Mouse (Mus musculus) T-cell, adult 2 months (primary cell): ENCODE data around the gene Cdc73.
"Not testable (repeated sequence)": the region's sequence is repeated elsewhere in the genome, so short reads cannot be mapped to it uniquely, and the experiment has no call there.

Experiments
- DNase-seq: peaks from one replicate; pipeline ENCODE4 v3.0.0; 2022; ENCODE audit warnings: low spot score

The Cdc73 gene

DNA sequence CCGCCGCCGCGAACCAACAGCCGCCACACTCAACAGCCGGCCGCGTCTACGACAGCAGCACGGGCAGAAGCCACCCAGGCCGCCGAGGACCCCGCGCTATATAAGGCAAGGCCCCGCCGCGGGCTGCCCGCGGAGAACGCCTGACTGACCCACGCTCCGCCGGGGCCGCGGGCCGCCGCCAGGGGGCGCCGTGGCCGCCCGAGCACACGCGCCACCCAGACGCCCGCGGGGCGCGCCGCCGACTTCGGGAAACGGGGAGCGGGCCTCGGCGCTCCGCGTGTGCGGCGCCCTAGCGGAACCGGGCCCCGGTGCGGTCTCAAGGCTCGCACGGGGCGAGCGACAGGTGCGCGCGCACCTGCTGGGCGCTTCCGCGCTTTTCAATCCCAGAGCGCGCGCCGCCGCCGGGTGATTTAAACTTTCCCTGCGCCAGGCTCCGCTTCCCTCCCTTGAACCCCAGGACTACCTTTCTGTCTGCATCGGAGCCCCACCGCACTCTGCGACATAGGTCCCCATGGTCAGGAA is at the start of gene Cdc73:
Cdc73 (minus strand) TSS at position 153 of the 522 bp plus-strand sequence.
- peak; percentile 93 for DNase-seq

DNA sequence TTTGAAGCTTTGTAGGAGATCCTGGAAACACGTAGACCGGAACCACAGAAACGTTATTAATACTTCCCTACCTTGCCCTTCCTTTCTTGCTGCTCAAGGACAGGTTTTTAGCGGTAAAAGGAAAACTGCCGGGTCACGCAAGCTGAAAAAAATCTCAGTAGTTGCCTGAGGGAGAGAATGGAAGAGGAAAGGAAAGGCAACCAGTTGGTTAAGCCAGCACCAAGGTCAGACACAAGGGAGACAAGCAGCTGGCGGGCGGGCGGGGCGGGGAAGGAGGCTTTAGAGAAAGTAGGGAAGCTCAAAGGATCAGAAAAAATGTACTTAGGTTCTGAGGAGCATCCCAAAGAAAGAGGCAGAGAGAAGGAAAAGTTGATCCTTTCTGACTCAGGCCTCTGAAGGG is 43.2 kb upstream of the Cdc73 start:
- no peak for DNase-seq

DNA sequence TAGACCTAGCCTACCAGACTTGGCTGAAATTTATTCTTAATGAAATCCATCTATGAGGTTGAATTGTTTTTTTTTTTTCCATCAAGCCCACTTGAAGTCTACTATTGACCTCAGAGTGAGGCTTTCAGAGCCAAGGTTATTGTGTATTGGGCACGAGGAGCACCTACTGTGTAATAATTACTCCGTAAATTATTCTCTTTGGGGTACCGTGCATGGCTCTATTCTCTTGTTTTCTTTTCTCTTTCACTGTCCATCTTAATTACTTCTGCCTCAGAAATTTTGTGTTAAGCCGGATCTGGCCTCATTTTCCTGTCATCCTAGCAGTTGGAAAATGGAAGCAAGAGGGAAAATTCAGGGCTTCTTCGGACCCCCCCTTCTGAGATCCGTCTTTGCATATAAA is 39.5 kb upstream of the Cdc73 start:
- no peak for DNase-seq

DNA sequence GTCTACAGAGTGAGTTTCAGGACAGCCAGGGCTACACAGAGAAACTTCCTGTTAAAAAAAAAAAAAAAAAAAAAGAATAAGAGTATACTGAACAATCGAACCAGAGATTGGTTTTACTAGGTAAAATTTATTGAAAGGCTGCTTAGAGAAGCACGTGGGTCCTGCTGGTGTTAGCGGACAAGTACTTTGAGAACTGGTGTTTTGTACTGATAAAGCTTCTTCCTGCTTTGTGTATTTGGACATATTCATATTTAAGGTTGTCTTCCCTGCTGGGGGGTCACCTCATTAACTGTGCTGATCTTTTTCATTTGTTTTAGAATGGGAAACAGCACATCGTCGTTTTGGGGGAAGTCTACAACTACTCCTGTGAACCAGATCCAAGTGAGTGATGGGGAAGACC is 38.6 kb upstream of the Cdc73 start:
- no peak for DNase-seq

DNA sequence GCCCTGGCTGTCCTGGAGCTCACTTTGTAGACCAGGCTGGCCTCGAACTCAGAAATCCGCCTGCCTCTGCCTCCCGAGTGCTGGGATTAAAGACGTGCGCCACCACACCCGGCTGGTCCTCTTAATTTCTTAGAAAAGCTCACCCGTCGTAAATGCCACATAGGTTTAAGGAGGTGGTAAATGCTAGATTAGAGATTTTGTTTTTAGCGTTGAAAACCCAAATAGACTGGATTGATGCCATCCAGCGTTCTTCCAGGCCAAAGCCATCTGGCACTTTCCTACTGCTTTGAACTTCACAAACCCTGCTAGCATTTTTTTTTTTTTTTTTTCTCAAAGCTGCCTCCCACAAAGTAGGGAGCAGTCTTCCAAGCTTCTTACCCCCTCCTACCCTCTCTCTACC is 37.9 kb upstream of the Cdc73 start:
- no peak for DNase-seq

DNA sequence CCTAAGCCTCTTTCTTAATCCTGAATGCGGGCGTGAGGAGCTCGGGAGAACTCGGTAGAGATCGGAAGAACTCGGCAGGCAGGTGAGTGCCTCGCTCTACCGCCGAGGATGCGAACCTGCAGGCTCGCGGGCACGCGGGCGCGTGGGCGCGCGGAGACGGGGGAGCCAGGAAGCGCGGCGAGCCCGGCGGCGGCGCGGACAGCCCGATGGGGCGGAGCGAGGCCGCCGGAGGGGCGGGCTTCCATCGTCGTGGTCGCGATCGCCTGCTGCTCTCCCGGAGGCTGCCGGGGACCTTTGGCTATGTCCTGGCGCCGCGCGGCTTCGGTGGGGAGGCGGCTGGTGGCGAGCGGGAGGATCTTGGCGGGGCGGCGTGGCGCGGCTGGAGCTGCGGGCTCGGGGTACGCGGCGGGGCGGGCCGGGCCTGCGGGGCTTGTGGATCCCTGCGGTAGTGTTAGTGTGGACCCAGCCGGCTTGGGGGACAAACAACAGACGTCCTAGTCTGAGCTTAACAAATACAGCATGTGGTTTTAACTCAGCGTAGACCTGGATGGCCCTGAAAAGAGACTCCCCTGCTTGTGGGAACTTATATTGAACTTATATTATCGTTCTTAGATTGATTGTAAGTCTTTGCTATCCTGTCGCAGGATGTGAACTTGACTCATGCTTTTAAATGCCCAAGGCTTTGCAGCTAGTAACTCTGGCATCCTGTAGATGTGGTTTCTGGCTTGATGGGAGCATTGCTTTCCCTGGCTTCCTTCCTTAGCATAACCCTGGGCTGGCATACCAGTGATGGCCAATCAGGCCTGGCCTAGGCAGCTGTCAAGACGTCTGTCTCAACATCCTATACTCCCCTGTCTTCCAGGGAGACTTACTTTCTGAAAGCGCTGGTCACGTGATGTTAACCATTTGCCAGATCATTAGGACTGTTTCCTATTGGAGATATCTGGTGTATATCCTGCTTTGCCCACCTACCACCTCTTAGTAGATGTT is 37.0 kb upstream of the Cdc73 start:
- peak; percentile 91 for DNase-seq

DNA sequence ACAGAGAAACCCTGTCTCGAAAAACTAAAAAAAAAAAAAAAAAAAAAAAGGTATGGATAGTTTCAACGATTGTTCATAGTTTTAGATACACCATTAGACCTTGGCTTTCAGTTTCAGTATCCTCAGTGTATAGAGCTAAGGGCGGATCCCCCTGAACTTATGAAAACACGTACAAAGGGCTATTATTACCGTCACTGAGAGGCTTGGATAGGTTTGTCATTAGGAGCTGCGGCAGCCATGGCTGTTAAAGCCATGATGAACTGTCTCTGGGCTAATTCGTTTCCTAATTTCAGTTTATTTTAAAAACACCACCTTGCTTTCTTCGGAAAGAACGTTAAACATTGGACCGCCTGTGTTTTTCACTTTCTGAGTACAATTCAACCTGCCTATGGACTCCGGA is 36.1 kb upstream of the Cdc73 start:
- DNase-seq, result peak; percentile 24

DNA sequence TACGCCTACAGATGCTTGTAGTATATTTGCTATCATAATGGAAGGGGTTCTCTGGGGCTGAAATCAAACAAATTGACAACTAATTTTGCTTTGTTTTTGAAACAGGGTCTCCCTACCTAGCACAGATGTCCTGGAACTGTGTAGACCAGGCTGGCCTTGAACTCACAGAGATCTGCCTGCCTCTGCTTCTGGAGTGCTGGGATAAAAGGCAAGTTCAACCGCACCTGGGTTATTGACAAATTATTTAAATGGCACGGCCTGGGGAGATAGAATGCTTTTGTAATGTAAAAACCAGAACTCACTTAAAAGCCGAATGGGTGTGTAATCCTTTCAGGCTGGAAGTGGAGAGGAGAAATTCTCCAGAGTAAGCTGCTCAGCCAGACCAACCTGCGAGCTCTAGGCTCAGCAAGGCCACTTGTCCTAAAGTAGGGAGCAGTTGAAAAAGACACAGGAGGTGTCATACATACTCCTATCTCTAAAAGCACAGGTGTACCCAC is 31.3 kb upstream of the Cdc73 start:
- no peak for DNase-seq

DNA sequence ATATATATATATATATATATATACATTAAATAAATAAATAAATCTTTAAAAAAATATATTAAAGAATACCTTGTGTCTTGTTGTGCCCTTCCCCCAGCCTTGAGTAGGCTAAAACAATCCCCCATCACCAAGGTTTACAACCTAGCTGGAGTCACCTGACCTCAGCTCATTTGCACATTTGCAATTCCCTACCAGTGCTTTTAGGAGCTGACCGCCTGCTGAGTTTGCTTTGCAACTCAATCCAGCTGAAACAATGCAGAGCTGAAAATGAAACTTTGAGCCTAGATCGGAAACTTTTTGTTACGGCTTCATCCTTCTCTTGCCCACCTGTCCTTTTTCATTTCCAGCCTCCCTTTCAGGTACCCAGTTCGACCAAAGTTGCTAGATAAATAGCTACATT is 29.0 kb upstream of the Cdc73 start:
- no peak for DNase-seq

DNA sequence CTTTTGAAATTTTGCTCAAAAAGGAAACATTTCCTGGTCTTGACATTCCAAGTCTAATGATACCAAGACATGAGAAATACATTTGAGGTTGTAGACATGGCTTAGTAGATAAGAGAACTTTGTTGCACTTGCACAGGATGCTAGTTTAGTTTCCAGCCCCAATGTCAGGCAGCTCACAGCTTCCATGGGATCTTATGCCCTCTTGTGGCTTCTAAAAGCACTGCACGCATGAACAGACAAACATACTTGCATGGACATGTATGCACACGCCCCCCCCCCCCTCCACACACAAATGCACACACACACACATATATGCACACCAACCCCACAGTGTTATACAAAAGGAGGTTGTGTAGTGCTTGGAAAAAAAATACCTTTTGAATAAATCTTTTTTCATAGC is 28.2 kb upstream of the Cdc73 start:
- DNase-seq, result peak; percentile 34

DNA sequence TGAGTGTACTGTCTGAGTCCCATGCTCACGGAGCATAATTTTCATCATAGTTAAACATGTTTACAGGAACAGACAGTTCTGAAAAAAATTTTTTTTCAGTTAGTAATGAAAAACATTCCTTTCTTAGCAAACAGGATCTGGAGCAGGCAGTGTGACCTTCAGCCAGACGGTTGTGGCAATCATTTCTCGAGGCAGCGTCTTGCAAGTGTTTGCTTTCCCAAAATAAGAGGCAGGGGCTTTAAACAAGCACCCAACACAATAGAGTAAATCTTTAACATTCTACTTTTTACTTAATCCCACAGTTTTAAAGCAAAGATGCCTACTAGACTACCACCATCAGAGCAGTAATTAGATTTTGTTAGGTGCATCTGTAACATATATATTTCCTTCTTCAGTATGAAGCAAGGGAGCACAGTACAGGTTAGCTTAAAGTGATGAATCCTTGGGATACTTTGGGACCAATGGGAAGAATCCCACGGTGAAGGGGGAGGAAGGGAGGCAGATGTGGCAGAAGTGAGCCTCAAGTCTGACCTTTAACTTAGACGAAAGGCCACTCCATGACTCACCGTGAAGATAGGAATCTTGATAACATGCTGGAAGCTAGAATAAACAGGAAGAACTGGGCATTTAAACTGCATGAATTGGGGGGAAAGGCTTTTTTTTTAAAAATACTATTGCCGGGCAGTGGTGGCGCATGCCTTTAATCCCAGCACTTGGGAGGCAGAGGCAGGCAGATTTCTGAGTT is 25.2 kb upstream of the Cdc73 start:
- no peak for DNase-seq

DNA sequence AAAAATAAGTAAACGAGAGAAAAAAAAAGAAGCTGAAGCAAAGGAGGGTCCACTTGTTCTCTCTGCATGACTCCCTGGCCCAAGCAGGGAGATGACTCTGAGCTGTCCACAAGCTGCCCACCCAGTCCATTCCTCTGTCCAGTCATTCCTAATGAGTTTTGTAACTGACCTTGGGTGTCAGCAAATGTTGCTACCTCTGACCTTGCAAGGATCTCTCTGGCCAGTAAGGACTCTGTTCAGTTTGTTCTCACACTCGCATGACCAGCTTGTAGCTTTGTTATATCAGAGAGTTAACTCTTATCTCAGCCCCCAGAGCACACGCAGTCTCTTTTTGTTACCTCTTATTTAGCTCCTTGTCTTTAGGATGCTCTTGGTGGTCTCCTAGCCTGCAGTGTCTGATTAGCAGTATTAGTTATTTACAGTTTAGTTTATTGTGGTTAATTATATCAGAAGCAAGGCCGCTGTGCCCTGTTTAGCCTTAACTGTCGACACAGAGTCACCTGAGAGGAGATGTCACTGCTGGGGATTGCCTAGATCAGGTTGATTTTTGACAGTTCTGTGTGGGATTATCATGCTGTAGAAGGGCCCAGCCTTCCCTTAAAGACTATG is 21.9 kb upstream of the Cdc73 start:
- DNase-seq, result no peak

DNA sequence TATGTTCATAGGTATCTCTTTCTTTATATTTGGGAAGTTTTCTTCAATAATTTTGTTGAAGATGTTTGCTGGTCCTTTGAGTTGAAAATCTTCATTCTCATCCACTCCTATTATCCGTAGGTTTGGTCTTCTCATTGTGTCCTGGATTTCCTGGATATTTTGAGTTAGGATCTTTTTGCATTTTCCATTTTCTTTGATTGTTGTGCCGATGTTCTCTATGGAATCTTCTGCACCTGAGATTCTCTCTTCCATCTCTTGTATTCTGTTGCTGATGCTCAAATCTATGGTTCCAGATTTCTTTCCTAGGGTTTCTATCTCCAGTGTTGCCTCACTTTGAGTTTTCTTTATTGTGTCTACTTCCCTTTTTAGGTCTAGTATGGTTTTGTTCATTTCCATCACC is 13.3 kb upstream of the Cdc73 start, which contains the start of gene Glrx2:
Glrx2 (plus strand) TSS at position 301 of the 400 bp plus-strand sequence.
- DNase-seq, result not testable (repeated sequence)

DNA sequence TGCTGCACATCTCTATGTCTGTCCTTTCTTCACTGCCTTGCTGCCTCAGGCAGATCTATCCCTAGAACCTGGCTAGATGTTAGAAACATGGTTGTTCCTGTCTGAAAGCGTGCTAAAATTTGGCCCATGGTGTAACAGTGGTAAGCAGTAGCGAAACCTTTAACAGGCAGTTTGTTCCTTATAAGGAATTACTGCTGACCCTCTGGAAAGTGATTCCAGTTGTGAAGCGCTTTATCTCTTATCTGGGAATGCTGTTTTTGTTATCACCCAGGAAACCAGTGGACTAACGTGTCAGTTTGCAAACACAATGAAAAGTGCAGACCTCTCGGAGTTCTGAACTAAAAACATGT is 7.9 kb upstream of the Cdc73 start:
- no peak for DNase-seq

DNA sequence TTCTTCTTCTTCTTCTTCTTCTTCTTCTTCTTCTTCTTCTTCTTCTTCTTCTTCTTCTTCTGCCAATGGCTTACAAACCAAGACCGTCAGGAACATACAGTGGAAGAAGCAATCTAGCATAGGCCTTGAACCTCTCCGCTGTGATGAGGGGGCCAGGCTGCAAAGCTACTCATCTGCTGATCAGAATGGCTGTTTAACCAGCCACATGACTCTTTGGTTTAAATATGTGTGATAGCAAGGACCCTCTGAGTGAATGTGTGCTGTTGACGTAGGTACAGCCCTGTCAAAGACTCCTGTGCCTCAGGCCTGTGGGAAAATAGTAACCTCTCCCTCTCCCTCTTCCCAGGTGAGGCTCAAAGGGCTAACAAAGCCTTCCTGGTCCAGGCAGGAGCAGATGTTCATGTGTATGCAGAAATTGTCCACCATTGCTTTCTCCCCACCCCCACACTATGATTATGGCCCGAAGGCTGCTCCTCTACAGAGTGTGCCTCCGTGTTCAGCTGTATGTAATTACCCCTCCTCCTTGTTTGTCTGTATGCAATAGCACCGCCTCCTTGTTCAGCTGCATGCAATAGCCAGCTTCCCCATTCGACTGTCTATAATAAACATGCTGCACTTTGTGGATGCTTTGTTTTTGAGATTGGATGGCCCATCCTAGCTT is 7.4 kb upstream of the Cdc73 start:
- DNase-seq, result no peak

DNA sequence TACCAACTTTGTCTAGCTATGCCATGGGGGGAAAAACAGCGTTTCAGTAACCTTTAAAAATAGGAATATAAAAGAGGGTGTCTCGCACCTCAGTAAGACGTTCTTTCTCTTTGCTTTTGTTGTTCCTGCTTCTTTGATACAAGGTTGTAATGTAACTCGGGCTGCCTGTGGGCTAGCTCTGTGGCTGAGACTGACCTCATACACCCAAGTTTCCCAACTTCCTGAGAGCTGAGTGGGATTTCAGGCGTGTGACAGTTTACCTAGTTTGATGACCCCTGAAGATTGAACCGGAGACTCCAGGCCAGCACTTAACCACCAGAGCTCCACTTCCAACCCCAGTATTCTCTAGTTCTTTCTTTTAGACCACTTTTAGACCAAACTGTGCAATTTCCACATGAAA is 5.7 kb upstream of the Cdc73 start:
- no peak for DNase-seq

DNA sequence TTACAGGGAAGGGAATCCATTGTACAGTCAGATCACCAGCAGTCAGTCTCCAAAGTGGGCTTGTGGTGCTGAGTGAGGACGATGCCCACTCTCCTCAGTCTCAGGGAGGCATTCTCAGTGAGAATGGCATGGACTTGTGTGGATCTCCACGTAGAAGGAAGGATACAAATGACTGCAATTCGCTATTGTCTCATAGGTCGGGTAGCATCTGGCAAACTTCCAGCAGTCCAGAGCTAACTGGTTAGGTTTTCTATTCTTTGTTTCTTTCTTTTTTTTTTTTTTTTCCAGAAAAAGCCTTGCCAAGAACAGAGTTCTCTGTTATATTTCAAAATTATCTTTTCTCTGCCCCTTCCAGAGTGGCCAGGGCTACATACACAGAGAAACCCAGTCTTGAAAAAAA is 4.3 kb upstream of the Cdc73 start:
- no peak for DNase-seq

DNA sequence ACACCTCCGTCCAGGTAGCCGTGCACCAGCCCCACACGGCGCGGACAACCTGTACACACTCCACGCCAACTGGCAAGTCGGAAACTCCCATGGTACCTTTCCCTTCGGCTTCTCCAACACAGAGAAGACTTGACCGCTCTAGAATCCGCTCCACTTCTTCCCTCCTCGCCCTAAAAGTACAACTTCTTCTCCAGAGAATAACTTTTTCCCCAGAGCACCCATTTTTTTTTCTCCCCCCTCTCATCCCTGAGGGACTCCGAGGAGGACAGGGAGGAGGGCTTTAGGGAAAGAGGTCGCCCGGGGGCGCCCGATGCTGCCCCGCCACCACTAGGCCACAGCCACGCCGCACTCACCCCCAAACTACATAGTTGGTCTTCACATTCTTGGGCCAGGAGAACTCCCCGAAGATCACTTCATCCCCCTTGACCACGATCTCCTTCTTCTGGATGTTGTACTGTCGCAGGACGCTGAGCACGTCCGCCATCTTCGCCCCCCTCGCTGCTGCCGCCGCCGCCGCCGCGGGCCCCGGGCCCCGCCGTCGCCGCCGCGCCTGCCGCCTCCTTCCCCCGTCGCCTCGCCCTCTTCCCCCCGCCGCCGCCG is 452 bp downstream of the Cdc73 start:
- no peak for DNase-seq

DNA sequence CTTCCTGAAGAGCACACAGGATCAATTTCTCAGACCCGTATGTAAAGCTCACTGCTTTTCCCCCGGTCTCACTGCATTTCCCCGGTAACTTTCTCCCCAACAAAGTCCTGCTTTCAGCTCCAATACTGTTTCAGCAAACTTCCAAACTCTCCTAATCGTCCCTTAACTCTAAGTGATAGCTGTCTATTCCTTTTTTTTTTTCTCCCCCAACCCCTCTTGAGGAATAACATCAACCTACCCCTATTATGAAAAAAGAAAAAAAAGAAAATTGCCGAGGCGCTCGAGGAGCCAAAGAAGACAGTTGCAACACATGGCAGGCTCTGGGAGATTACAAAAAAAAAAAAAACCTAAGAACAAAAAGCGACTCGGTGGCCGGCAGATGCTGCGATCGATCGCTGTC is 957 bp downstream of the Cdc73 start:
- no peak for DNase-seq

DNA sequence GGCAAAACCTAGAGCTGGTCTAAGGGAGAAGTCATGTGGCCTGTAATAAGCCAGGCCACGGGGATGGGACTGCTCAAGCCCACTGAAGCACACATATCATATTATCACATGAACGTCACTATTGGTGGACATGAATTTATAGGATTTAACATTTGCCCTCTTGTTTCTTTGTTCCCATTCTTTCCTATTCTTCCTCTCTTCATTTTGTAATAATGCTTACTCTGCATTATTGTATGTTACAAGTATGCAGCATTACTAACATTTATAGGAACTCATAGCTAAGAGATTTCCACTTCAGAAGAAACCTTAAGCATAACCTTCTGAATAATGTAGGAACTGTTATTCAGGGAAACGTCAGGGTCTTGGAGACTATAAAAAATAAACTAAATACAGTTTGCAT is 17.8 kb downstream of the Cdc73 start:
- DNase-seq, result no peak

DNA sequence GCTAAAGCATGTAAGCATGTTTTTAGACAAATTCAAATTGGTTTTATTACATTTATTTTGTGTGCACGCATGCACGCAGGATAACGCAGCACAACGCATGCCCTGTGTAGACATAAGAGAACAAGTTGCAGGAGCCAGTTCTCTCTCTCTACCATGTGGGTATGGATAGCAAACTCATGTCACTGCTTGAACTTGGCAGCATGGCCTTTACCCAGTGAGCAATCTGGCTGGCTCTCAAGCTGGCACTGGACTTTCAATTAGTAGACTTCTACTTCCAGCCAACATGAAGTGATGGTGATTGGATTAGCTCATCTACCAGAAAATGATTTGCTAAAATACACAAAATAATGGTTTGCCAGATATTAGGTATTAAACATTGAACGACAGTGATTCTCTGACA is 21.6 kb downstream of the Cdc73 start:
- no peak for DNase-seq
